Mouse (Mus musculus): ENCODE results near the gene Ube2ql1. TPM values are rescaled to one million over a fixed set of nuclear protein-coding genes. Genes with fewer than 3 reads are reported as not detected.

The Ube2ql1 gene
- polyA plus RNA-seq (2015; fragmentation: Nextera tagmentation; extraction: Ambion mirVana): 4.3 and 4.8 TPM in 2 replicates

- Histone ChIP-seq H3K9ac (peak within 1 kb of the TSS; percentile 80), H3K4me2 (replicated peaks) (peak within 1 kb of the TSS; percentile 96), H3K9me3 (peaks cover 4% of the 10 kb centered on the region; the same call in 1 of the 2 replicates), H3K27ac (peak within 1 kb of the TSS; percentile 33; the same call in 1 of the 2 replicates), H3K4me3 (peak within 1 kb of the TSS; percentile 73), H3K36me3 (no peaks in the 10 kb centered on the region), H3K27me3 (peaks cover 60% of the 10 kb centered on the region), H3K4me1 (peaks cover 19% of the 10 kb centered on the region; the same call in 1 of the 2 replicates)
- 0% methylated on average over 35 of the region's 46 CpGs for WGBS
- ATAC-seq (ENCODE audit: low FRiP score, low read depth): peak; percentile 91
These were observed at the start of gene Ube2ql1 for GRCm38 (mm10) chr13:69739759-69740135. Ube2ql1 (minus strand) TSS chr13:69739889.

GRCm38 (mm10) chr13:69788704-69789103 lies 49.0 kb upstream of the Ube2ql1 start:
- Histone ChIP-seq H3K9ac (no peak overlapping the region), H3K4me2 (replicated peaks) (no peak overlapping the region), H3K27ac (no peak overlapping the region), H3K9me3 (no peaks in the 10 kb centered on the region), H3K36me3 (no peaks in the 10 kb centered on the region), H3K27me3 (no peaks in the 10 kb centered on the region), H3K4me3 (no peak overlapping the region), H3K4me1 (no peaks in the 10 kb centered on the region)
- WGBS: 73% methylated on average over 5 of the region's 5 CpGs
- no peak for ATAC-seq (ENCODE audit: low FRiP score, low read depth)

- WGBS: 91% methylated on average over 19 of the region's 19 CpGs
- H3K9me3 ChIP-seq: no peaks in the 10 kb centered on the region
- H3K4me1 ChIP-seq: no peaks in the 10 kb centered on the region
- H3K36me3 ChIP-seq: no peaks in the 10 kb centered on the region
- H3K27ac ChIP-seq: no peak overlapping the region
- no peaks in the 10 kb centered on the region for H3K27me3 ChIP-seq
- H3K9ac ChIP-seq: no peak overlapping the region
- H3K4me2 ChIP-seq (replicated peaks): no peak overlapping the region
- no peak overlapping the region for H3K4me3 ChIP-seq
- no peak for ATAC-seq (ENCODE audit: low FRiP score, low read depth)
These were observed 38.5 kb upstream of the Ube2ql1 start for GRCm38 (mm10) chr13:69778221-69778620.

- no peaks in the 10 kb centered on the region for H3K9me3 ChIP-seq
- 83% methylated on average over 4 of the region's 4 CpGs for WGBS
- ATAC-seq (ENCODE audit: low FRiP score, low read depth): no peak
- no peaks in the 10 kb centered on the region for H3K27me3 ChIP-seq
- no peak overlapping the region for H3K4me2 ChIP-seq (replicated peaks)
- no peak overlapping the region for H3K9ac ChIP-seq
- no peak overlapping the region for H3K4me3 ChIP-seq
- no peak overlapping the region for H3K27ac ChIP-seq
- H3K36me3 ChIP-seq: no peaks in the 10 kb centered on the region
- H3K4me1 ChIP-seq: no peaks in the 10 kb centered on the region
These were observed 32.7 kb upstream of the Ube2ql1 start for GRCm38 (mm10) chr13:69772358-69772757.

- Histone ChIP-seq H3K9me3 (no peaks in the 10 kb centered on the region), H3K36me3 (no peaks in the 10 kb centered on the region), H3K27ac (no peak overlapping the region), H3K27me3 (no peaks in the 10 kb centered on the region), H3K4me3 (no peak overlapping the region), H3K9ac (no peak overlapping the region), H3K4me1 (no peaks in the 10 kb centered on the region), H3K4me2 (replicated peaks) (no peak overlapping the region)
- ATAC-seq (ENCODE audit: low FRiP score, low read depth): no peak
- WGBS: 83% methylated on average over 12 of the region's 12 CpGs
These were observed 31.1 kb upstream of the Ube2ql1 start for GRCm38 (mm10) chr13:69770538-69771456.

- Histone ChIP-seq H3K9ac (no peak overlapping the region), H3K27me3 (no peaks in the 10 kb centered on the region), H3K4me3 (no peak overlapping the region), H3K36me3 (no peaks in the 10 kb centered on the region), H3K4me1 (no peaks in the 10 kb centered on the region), H3K4me2 (replicated peaks) (no peak overlapping the region), H3K27ac (no peak overlapping the region), H3K9me3 (no peaks in the 10 kb centered on the region)
- 93% methylated on average over 10 of the region's 10 CpGs for WGBS
- ATAC-seq (ENCODE audit: low FRiP score, low read depth): no peak
These were observed 28.5 kb upstream of the Ube2ql1 start for GRCm38 (mm10) chr13:69768152-69768551.

GRCm38 (mm10) chr13:69764646-69765045 lies 25.0 kb upstream of the Ube2ql1 start:
- no peak overlapping the region for H3K4me3 ChIP-seq
- H3K27me3 ChIP-seq: no peaks in the 10 kb centered on the region
- 71% methylated on average over 9 of the region's 9 CpGs for WGBS
- H3K4me1 ChIP-seq: no peaks in the 10 kb centered on the region
- H3K36me3 ChIP-seq: no peaks in the 10 kb centered on the region
- H3K27ac ChIP-seq: no peak overlapping the region
- H3K9me3 ChIP-seq: no peaks in the 10 kb centered on the region
- no peak overlapping the region for H3K4me2 ChIP-seq (replicated peaks)
- no peak overlapping the region for H3K9ac ChIP-seq
- ATAC-seq (ENCODE audit: low FRiP score, low read depth): no peak

GRCm38 (mm10) chr13:69761393-69761792 lies 21.7 kb upstream of the Ube2ql1 start:
- Histone ChIP-seq H3K4me2 (replicated peaks) (no peak overlapping the region), H3K4me3 (no peak overlapping the region), H3K4me1 (no peaks in the 10 kb centered on the region; the same call in 1 of the 2 replicates), H3K9me3 (no peaks in the 10 kb centered on the region), H3K27ac (no peak overlapping the region), H3K27me3 (no peaks in the 10 kb centered on the region), H3K9ac (no peak overlapping the region), H3K36me3 (no peaks in the 10 kb centered on the region)
- peak; percentile 79; the same call in 1 of the 2 replicates for ATAC-seq (ENCODE audit: low FRiP score, low read depth)
- WGBS: 67% methylated on average over 10 of the region's 10 CpGs

GRCm38 (mm10) chr13:69758979-69759378 lies 19.3 kb upstream of the Ube2ql1 start:
- no peak overlapping the region for H3K4me3 ChIP-seq
- no peak overlapping the region for H3K27ac ChIP-seq
- no peaks in the 10 kb centered on the region for H3K27me3 ChIP-seq
- no peaks in the 10 kb centered on the region for H3K9me3 ChIP-seq
- no peak overlapping the region for H3K9ac ChIP-seq
- WGBS: 55% methylated on average over 6 of the region's 6 CpGs
- no peaks in the 10 kb centered on the region for H3K36me3 ChIP-seq
- ATAC-seq (ENCODE audit: low FRiP score, low read depth): peak; percentile 19; the same call in 1 of the 2 replicates
- H3K4me2 ChIP-seq (replicated peaks): no peak overlapping the region
- H3K4me1 ChIP-seq: no peaks in the 10 kb centered on the region; the same call in 1 of the 2 replicates

GRCm38 (mm10) chr13:69752875-69753274 lies 13.2 kb upstream of the Ube2ql1 start:
- H3K4me2 ChIP-seq (replicated peaks): no peak overlapping the region
- no peaks in the 10 kb centered on the region for H3K9me3 ChIP-seq
- H3K9ac ChIP-seq: no peak overlapping the region
- ATAC-seq (ENCODE audit: low FRiP score, low read depth): no peak
- WGBS: 74% methylated on average over 2 of the region's 2 CpGs
- no peaks in the 10 kb centered on the region for H3K36me3 ChIP-seq
- H3K4me3 ChIP-seq: no peak overlapping the region
- no peaks in the 10 kb centered on the region for H3K4me1 ChIP-seq
- peaks cover 3% of the 10 kb centered on the region; the same call in 1 of the 2 replicates for H3K27me3 ChIP-seq
- no peak overlapping the region for H3K27ac ChIP-seq

GRCm38 (mm10) chr13:69751510-69751909 lies 11.8 kb upstream of the Ube2ql1 start:
- Histone ChIP-seq H3K4me1 (no peaks in the 10 kb centered on the region), H3K4me2 (replicated peaks) (no peak overlapping the region), H3K9ac (no peak overlapping the region), H3K27me3 (peaks cover 3% of the 10 kb centered on the region; the same call in 1 of the 2 replicates), H3K27ac (no peak overlapping the region), H3K36me3 (no peaks in the 10 kb centered on the region), H3K4me3 (no peak overlapping the region), H3K9me3 (no peaks in the 10 kb centered on the region)
- no peak for ATAC-seq (ENCODE audit: low FRiP score, low read depth)
- WGBS: 85% methylated on average over 6 of the region's 6 CpGs

- H3K9me3 ChIP-seq: peaks cover 4% of the 10 kb centered on the region; the same call in 1 of the 2 replicates
- WGBS: 75% methylated on average over 4 of the region's 4 CpGs
- H3K27ac ChIP-seq: no peak overlapping the region
- no peak overlapping the region for H3K9ac ChIP-seq
- H3K36me3 ChIP-seq: no peaks in the 10 kb centered on the region
- ATAC-seq (ENCODE audit: low FRiP score, low read depth): no peak
- H3K27me3 ChIP-seq: peaks cover 3% of the 10 kb centered on the region; the same call in 1 of the 2 replicates
- H3K4me1 ChIP-seq: no peaks in the 10 kb centered on the region
- H3K4me2 ChIP-seq (replicated peaks): no peak overlapping the region
- no peak overlapping the region for H3K4me3 ChIP-seq
These were observed 9.1 kb upstream of the Ube2ql1 start for GRCm38 (mm10) chr13:69748756-69749155.

Measured in limb, embryonic 13.5 days (tissue).